Mouse (Mus musculus): Measurements from ENCODE around the gene Gm29427. TPM values are rescaled to one million over a fixed set of nuclear protein-coding genes. Genes with fewer than 3 reads are reported as not detected.
"Not testable (repeated sequence)": the region's sequence is repeated elsewhere in the genome, so short reads cannot be mapped to it uniquely, and the experiment has no call there.

Gene Gm29427
- polyA plus RNA-seq, 1 experiment from 2014 or later, result not detected

DNA sequence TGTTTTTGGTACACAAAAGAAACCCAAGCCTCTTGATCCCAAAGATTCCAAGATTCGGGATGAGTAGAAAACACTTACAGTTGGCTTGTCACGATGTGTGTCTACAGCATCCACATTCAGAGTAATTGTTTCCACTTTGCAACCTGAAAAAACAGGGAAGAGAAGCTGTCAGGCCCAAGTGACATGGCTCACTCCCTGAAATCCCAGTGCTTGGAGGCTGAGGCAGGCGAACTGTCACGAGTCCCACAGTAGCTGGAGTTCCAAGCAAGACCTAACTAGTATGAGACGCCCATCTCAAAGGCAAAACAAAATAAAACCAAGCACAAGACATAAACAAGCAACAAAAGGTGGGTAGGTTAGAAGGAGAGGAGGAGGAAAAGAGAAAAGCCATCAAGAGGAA, 17.0 kb downstream of the Gm29427 start:
- no peak for ATAC-seq
- H3K36me3 ChIP-seq (ENCODE audit: control insufficient read depth, insufficient read depth, low read length), result peaks cover 32% of the 10 kb centered on the region
- H3K9ac ChIP-seq (ENCODE audit: low read depth, low read length), result no peak overlapping the region
- H3K27ac ChIP-seq (ENCODE audit: low read depth, low read length), result no peak overlapping the region
- no peak overlapping the region for H3K4me2 ChIP-seq (ENCODE audit: low read length)
- no peaks in the 10 kb centered on the region for H3K4me1 ChIP-seq (ENCODE audit: control insufficient read depth, insufficient read depth, low read depth, low read length)
- no peaks in the 10 kb centered on the region for H3K9me3 ChIP-seq (ENCODE audit: control insufficient read depth, low read length)
- WGBS, result 93% methylated on average over 5 of the region's 5 CpGs
- H3K4me3 ChIP-seq (ENCODE audit: low read length), result no peak overlapping the region
- H3K27me3 ChIP-seq (replicated peaks; ENCODE audit: control insufficient read depth, insufficient read depth, low read length), result no peaks in the 10 kb centered on the region

DNA sequence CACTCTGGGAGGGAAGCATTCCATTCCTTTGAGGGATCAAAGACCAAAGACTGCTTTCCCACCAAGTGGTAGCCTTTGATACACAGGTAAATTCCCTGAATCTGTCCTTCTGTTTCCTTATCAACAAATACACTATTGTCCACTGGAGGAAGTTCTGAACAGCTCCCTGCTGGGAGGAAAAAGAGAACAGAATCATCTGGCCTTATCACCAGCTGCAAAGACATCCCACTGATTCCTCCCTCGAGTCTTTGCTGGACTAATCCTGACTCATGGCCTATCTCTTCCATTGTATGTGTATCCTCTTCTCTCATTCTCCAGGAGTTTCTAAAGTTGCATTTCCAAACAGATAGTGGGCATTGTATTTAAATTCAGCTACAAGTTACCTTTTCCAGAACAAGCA, 31.7 kb downstream of the Gm29427 start:
- H3K27ac ChIP-seq (ENCODE audit: low read depth, low read length), result no peak overlapping the region
- 50% methylated on average over 1 of the region's 1 CpGs for WGBS
- H3K4me1 ChIP-seq (ENCODE audit: control insufficient read depth, insufficient read depth, low read depth, low read length), result no peaks in the 10 kb centered on the region
- H3K4me2 ChIP-seq (ENCODE audit: low read length), result no peak overlapping the region
- no peak overlapping the region for H3K9ac ChIP-seq (ENCODE audit: low read depth, low read length)
- H3K36me3 ChIP-seq (ENCODE audit: control insufficient read depth, insufficient read depth, low read length), result peaks cover 3% of the 10 kb centered on the region
- no peak for ATAC-seq
- H3K4me3 ChIP-seq (ENCODE audit: low read length), result no peak overlapping the region
- H3K27me3 ChIP-seq (replicated peaks; ENCODE audit: control insufficient read depth, insufficient read depth, low read length), result no peaks in the 10 kb centered on the region
- no peaks in the 10 kb centered on the region for H3K9me3 ChIP-seq (ENCODE audit: control insufficient read depth, low read length)

DNA sequence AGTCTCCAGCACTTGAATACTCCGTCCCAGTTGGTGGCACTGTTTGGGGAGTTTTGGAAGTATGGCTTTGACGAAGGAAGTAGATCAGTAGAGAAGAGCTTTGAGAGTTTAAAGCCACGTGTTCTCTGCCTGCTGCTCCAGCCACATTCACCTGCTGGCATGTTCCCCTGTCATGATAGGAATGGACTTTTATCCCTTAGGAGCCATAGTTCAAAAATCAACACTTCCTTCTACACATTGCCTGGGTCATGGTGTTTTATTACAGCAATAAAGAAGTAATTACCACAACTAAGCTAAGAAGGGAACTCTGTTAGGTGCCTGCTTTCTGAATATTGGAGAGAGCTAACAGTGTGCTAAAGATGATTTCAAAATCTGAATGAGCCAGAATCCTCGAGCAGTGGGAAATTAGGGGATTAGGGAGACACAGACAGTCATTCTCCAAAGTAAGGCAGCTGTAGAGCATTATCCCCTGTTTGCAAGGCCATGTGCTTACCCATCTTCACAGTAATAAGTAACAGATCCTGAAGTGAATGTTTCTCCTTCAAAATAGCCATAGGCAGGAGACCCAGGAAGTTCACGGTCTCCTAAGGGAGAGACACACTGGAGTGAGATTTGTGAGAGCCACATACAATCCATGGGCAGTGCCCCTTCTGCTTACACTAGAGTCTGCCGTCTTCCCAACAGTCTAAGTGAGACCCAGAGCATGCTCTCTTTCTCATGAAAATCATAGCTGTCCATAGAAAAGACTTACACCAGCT, 33.8 kb downstream of the Gm29427 start:
- Histone ChIP-seq H3K27me3 (replicated peaks; ENCODE audit: control insufficient read depth, insufficient read depth, low read length) (no peaks in the 10 kb centered on the region), H3K9me3 (ENCODE audit: control insufficient read depth, low read length) (no peaks in the 10 kb centered on the region), H3K36me3 (ENCODE audit: control insufficient read depth, insufficient read depth, low read length) (no peaks in the 10 kb centered on the region), H3K4me2 (ENCODE audit: low read length) (no peak overlapping the region), H3K4me3 (ENCODE audit: low read length) (no peak overlapping the region), H3K4me1 (ENCODE audit: control insufficient read depth, insufficient read depth, low read depth, low read length) (no peaks in the 10 kb centered on the region), H3K9ac (ENCODE audit: low read depth, low read length) (no peak overlapping the region), H3K27ac (ENCODE audit: low read depth, low read length) (no peak overlapping the region)
- WGBS, result 80% methylated on average over 6 of the region's 6 CpGs
- no peak for ATAC-seq

DNA sequence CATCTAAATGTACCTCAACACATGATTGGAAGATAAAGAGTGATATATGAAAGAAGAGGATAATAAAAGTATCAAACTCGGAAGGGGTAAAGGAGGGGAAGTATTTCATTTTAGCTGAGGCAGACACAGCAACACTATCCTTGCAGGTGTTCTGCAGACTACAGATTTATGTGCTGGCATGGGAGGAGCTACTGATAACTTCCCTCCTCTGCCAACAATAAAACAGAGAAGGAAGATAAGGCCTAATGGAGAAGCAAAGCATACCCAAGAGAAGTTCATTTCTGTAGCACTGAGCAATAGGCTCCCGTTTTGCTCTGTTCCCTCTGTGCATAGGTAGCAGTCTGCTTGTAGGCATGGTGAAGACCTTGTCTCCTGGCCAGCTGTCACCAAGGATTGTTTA, 34.5 kb downstream of the Gm29427 start:
- Histone ChIP-seq H3K9ac (ENCODE audit: low read depth, low read length) (no peak overlapping the region), H3K4me1 (ENCODE audit: control insufficient read depth, insufficient read depth, low read depth, low read length) (no peaks in the 10 kb centered on the region), H3K27ac (ENCODE audit: low read depth, low read length) (no peak overlapping the region), H3K4me3 (ENCODE audit: low read length) (no peak overlapping the region), H3K27me3 (replicated peaks; ENCODE audit: control insufficient read depth, insufficient read depth, low read length) (no peaks in the 10 kb centered on the region), H3K9me3 (ENCODE audit: control insufficient read depth, low read length) (no peaks in the 10 kb centered on the region), H3K4me2 (ENCODE audit: low read length) (no peak overlapping the region), H3K36me3 (ENCODE audit: control insufficient read depth, insufficient read depth, low read length) (no peaks in the 10 kb centered on the region)
- ATAC-seq, result no peak
- WGBS, result 85% methylated on average over 2 of the region's 2 CpGs

DNA sequence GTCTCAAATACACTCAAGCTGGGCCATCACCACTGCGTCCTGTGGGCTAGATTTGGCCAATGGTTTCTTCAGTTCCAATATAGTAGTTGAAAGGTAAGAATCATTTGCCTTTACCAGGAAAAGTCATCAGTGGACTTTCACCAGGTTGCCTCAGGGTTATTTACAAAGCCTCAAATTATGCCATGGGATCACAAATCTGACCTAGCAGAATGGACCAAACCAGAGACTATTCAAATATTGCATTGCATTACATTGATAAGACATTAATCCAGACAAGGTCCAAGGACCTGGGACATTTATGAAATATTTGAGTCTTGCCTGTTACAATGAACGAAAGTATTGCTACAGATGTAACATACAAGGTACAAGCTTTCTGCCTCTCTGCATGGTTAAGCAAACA, 37.0 kb downstream of the Gm29427 start:
- ATAC-seq, result no peak
- no peak overlapping the region for H3K27ac ChIP-seq (ENCODE audit: low read depth, low read length)
- H3K9me3 ChIP-seq (ENCODE audit: control insufficient read depth, low read length), result no peaks in the 10 kb centered on the region
- no peak overlapping the region for H3K9ac ChIP-seq (ENCODE audit: low read depth, low read length)
- H3K36me3 ChIP-seq (ENCODE audit: control insufficient read depth, insufficient read depth, low read length), result no peaks in the 10 kb centered on the region
- no peak overlapping the region for H3K4me2 ChIP-seq (ENCODE audit: low read length)
- no peak overlapping the region for H3K4me3 ChIP-seq (ENCODE audit: low read length)
- WGBS, result 81% methylated on average over 2 of the region's 2 CpGs
- H3K27me3 ChIP-seq (replicated peaks; ENCODE audit: control insufficient read depth, insufficient read depth, low read length), result no peaks in the 10 kb centered on the region
- H3K4me1 ChIP-seq (ENCODE audit: control insufficient read depth, insufficient read depth, low read depth, low read length), result no peaks in the 10 kb centered on the region

DNA sequence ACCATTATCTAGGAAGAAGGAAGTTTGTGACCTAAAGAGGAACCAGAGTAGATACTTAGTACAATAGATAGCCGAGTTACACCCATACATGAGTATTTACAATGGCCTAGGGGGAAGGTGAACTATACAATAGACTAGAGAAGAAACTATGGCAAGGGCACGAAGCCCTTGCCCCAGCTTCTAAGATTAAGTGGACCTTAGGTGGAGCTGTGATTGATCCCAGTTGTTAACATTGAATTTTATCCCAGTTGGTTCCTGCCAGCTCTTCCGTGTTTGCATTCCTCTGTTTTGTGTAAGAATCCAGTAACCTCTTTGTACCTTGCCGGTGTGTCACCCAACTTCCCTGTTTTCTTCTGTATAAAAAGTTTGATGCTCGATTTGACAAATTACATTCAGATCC, 52.0 kb downstream of the Gm29427 start:
- not testable (repeated sequence) for H3K4me1 ChIP-seq (ENCODE audit: control insufficient read depth, insufficient read depth, low read depth, low read length); H3K9ac ChIP-seq (ENCODE audit: low read depth, low read length); H3K27ac ChIP-seq (ENCODE audit: low read depth, low read length); H3K9me3 ChIP-seq (ENCODE audit: control insufficient read depth, low read length); H3K36me3 ChIP-seq (ENCODE audit: control insufficient read depth, insufficient read depth, low read length); ATAC-seq; H3K27me3 ChIP-seq (replicated peaks; ENCODE audit: control insufficient read depth, insufficient read depth, low read length); H3K4me3 ChIP-seq (ENCODE audit: low read length); H3K4me2 ChIP-seq (ENCODE audit: low read length)
- 88% methylated on average over 5 of the region's 5 CpGs for WGBS

DNA sequence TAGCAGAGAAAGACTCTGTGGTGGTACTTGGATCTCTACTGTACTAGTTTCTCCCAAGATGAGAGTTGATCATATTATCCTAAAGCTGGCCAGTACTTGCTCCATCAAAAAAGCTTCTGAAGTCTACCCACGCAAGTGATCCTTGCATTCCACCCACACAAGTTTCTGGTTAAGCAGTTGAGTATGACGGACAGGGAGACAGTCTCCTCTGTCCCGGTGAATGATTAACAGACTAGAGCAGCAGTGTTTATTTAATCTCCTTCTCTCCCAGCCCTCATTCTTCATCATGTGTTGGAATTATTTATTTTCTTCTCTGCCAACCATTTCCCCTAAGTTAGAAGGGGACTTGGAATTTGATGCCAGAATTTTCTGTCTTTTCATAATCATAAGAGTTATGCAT, 54.1 kb downstream of the Gm29427 start, which contains the start of gene C4bp:
TSS of gene C4bp (minus strand) at position 179 of the 400 bp plus-strand sequence.
- Histone ChIP-seq H3K4me1 (ENCODE audit: control insufficient read depth, insufficient read depth, low read depth, low read length) (no peaks in the 10 kb centered on the region), H3K4me2 (ENCODE audit: low read length) (no peak within 1 kb of the TSS), H3K4me3 (ENCODE audit: low read length) (no peak within 1 kb of the TSS), H3K9me3 (ENCODE audit: control insufficient read depth, low read length) (no peaks in the 10 kb centered on the region), H3K9ac (ENCODE audit: low read depth, low read length) (no peak within 1 kb of the TSS), H3K36me3 (ENCODE audit: control insufficient read depth, insufficient read depth, low read length) (no peaks in the 10 kb centered on the region), H3K27ac (ENCODE audit: low read depth, low read length) (no peak within 1 kb of the TSS), H3K27me3 (replicated peaks; ENCODE audit: control insufficient read depth, insufficient read depth, low read length) (no peaks in the 10 kb centered on the region)
- 81% methylated on average over 3 of the region's 3 CpGs for WGBS
- ATAC-seq, result no peak

DNA sequence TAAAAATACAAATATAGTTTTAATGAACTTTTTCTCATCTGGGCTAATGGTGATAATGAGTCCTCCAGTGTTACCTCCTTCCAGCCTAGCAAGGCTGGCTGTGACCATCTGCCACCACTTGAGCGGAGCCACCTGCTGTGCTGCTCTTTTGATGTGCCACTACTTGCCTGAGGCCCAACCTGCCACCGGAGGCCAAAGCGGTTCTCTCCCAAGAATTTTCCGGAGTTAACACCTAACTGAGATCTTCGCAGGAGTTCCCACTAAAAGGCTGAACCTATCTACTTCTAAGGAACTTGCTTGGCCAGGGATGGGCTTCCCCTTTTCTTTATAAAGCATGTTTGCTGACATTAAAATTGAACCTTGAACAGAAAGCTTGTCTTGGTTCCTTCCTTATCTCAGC, 56.0 kb downstream of the Gm29427 start:
- H3K9ac ChIP-seq (ENCODE audit: low read depth, low read length); H3K4me2 ChIP-seq (ENCODE audit: low read length); ATAC-seq; H3K27ac ChIP-seq (ENCODE audit: low read depth, low read length); H3K4me1 ChIP-seq (ENCODE audit: control insufficient read depth, insufficient read depth, low read depth, low read length); H3K4me3 ChIP-seq (ENCODE audit: low read length); H3K27me3 ChIP-seq (replicated peaks; ENCODE audit: control insufficient read depth, insufficient read depth, low read length); H3K9me3 ChIP-seq (ENCODE audit: control insufficient read depth, low read length); H3K36me3 ChIP-seq (ENCODE audit: control insufficient read depth, insufficient read depth, low read length): not testable (repeated sequence)
- WGBS, result 46% methylated on average over 5 of the region's 5 CpGs

DNA sequence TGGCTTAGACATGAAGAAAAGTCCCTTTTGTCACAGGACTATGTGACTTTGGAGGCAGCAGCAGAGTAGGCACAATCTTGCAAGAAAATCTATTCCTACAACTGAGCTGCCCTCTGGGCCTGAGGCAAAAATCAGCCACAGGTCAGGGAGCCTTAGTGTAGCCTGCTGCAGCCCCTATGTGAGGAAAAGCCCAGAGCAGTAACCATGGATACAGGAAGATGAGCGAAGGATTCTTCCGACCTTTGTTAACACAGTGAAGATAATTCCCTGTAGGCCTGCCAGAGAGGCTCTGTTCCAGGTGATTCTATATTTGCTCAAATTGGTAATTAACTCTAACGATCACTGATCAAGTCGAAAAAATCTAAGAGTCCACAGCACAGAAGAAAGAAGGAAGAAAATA, 71.5 kb downstream of the Gm29427 start:
- Histone ChIP-seq H3K27ac (ENCODE audit: low read depth, low read length) (no peak overlapping the region), H3K36me3 (ENCODE audit: control insufficient read depth, insufficient read depth, low read length) (no peaks in the 10 kb centered on the region), H3K9me3 (ENCODE audit: control insufficient read depth, low read length) (no peaks in the 10 kb centered on the region), H3K9ac (ENCODE audit: low read depth, low read length) (no peak overlapping the region), H3K4me2 (ENCODE audit: low read length) (no peak overlapping the region), H3K27me3 (replicated peaks; ENCODE audit: control insufficient read depth, insufficient read depth, low read length) (no peaks in the 10 kb centered on the region), H3K4me1 (ENCODE audit: control insufficient read depth, insufficient read depth, low read depth, low read length) (no peaks in the 10 kb centered on the region; the same call in 1 of the 2 replicates), H3K4me3 (ENCODE audit: low read length) (no peak overlapping the region)
- 0 out of 2 replicates have a peak, but pooled peaks have one; percentile 52 for ATAC-seq
- WGBS, result 53% methylated on average over 4 of the region's 4 CpGs
